Mouse (Mus musculus): ENCODE data around the gene Gm10563. TPM values are rescaled to one million over a fixed set of nuclear protein-coding genes. Genes with fewer than 3 reads are reported as not detected.

The Gm10563 gene
- total and polyA plus RNA-seq, 2 experiments from 2014 or later = not detected

- H3K4me2 ChIP-seq (ENCODE audit: low read depth, low read length) = no peak overlapping the region
- H3K27ac ChIP-seq = no peak overlapping the region
- no peaks in the 10 kb centered on the region for H3K27me3 ChIP-seq (ENCODE audit: insufficient read depth, low read length)
- no peak overlapping the region for H3K9ac ChIP-seq (replicated peaks; ENCODE audit: low read length)
- no peaks in the 10 kb centered on the region for H3K9me3 ChIP-seq (ENCODE audit: low read length)
- ATAC-seq (no peak), DNase-seq (ENCODE audit: low spot score) (no peak)
- no peak for TF ChIP-seq CTCF (IDR thresholded peaks at IDR 0.05; ENCODE audit: low read depth)
- H3K4me1 ChIP-seq (ENCODE audit: insufficient read depth, low read length) = no peaks in the 10 kb centered on the region
- no peak overlapping the region for H3K4me3 ChIP-seq (ENCODE audit: low read length)
- H3K36me3 ChIP-seq (ENCODE audit: insufficient read depth, low read length) = peaks cover 79% of the 10 kb centered on the region
Measured at GRCm38 (mm10) chr4:155635766-155636499, 9.3 kb downstream of the Gm10563 start.

GRCm38 (mm10) chr4:155630267-155630666, 14.9 kb downstream of the Gm10563 start:
- no peak overlapping the region for H3K9ac ChIP-seq (replicated peaks; ENCODE audit: low read length)
- WGBS = 87% methylated on average over 6 of the region's 6 CpGs
- H3K4me1 ChIP-seq (ENCODE audit: insufficient read depth, low read length) = no peaks in the 10 kb centered on the region
- no peak overlapping the region for H3K27ac ChIP-seq
- no peak for TF ChIP-seq CTCF (IDR thresholded peaks at IDR 0.05; ENCODE audit: low read depth)
- H3K36me3 ChIP-seq (ENCODE audit: insufficient read depth, low read length) = peaks cover 49% of the 10 kb centered on the region
- no peaks in the 10 kb centered on the region for H3K27me3 ChIP-seq (ENCODE audit: insufficient read depth, low read length)
- H3K4me2 ChIP-seq (ENCODE audit: low read depth, low read length) = no peak overlapping the region
- no peak for ATAC-seq
- no peaks in the 10 kb centered on the region for H3K9me3 ChIP-seq (ENCODE audit: low read length)
- no peak overlapping the region for H3K4me3 ChIP-seq (ENCODE audit: low read length)
- no peak for DNase-seq (ENCODE audit: low spot score)

- WGBS = under 1% methylated on average over 84 of the region's 84 CpGs
- H3K9me3 ChIP-seq (ENCODE audit: low read length) = no peaks in the 10 kb centered on the region
- H3K27me3 ChIP-seq (ENCODE audit: insufficient read depth, low read length) = no peaks in the 10 kb centered on the region
- peak within 1 kb of the TSS; percentile 69 for H3K27ac ChIP-seq
- H3K36me3 ChIP-seq (ENCODE audit: insufficient read depth, low read length) = peaks cover 20% of the 10 kb centered on the region; the same call in 1 of the 2 replicates
- H3K4me2 ChIP-seq (ENCODE audit: low read depth, low read length) = peak within 1 kb of the TSS; percentile 85
- peak within 1 kb of the TSS; percentile 99 for H3K4me3 ChIP-seq (ENCODE audit: low read length)
- H3K4me1 ChIP-seq (ENCODE audit: insufficient read depth, low read length) = no peaks in the 10 kb centered on the region; the same call in 1 of the 2 replicates
- ATAC-seq (peak; percentile 100), DNase-seq (ENCODE audit: low spot score) (peak; percentile 100)
- no peak for TF ChIP-seq CTCF (IDR thresholded peaks at IDR 0.05; ENCODE audit: low read depth)
- H3K9ac ChIP-seq (replicated peaks; ENCODE audit: low read length) = peak within 1 kb of the TSS; percentile 82
Measured at GRCm38 (mm10) chr4:155624338-155625291, 20.6 kb downstream of the Gm10563 start, which contains the start of gene Cdk11b. TSS of gene Cdk11b (plus strand) at chr4:155624854.

GRCm38 (mm10) chr4:155618321-155618720, 26.9 kb downstream of the Gm10563 start:
- DNase-seq (ENCODE audit: low spot score) = no peak
- no peak for TF ChIP-seq CTCF (IDR thresholded peaks at IDR 0.05; ENCODE audit: low read depth)
- H3K36me3 ChIP-seq (ENCODE audit: insufficient read depth, low read length) = peaks cover 64% of the 10 kb centered on the region
- ATAC-seq = no peak
- no peak overlapping the region for H3K4me2 ChIP-seq (ENCODE audit: low read depth, low read length)
- no peak overlapping the region for H3K9ac ChIP-seq (replicated peaks; ENCODE audit: low read length)
- H3K27me3 ChIP-seq (ENCODE audit: insufficient read depth, low read length) = no peaks in the 10 kb centered on the region
- H3K27ac ChIP-seq = no peak overlapping the region
- no peak overlapping the region for H3K4me3 ChIP-seq (ENCODE audit: low read length)
- no peaks in the 10 kb centered on the region for H3K4me1 ChIP-seq (ENCODE audit: insufficient read depth, low read length)
- 92% methylated on average over 5 of the region's 5 CpGs for WGBS
- no peaks in the 10 kb centered on the region for H3K9me3 ChIP-seq (ENCODE audit: low read length)

- no peaks in the 10 kb centered on the region for H3K4me1 ChIP-seq (ENCODE audit: insufficient read depth, low read length)
- no peak overlapping the region for H3K4me3 ChIP-seq (ENCODE audit: low read length)
- no peak overlapping the region for H3K4me2 ChIP-seq (ENCODE audit: low read depth, low read length)
- H3K27me3 ChIP-seq (ENCODE audit: insufficient read depth, low read length) = no peaks in the 10 kb centered on the region
- 96% methylated on average over 3 of the region's 3 CpGs for WGBS
- H3K9me3 ChIP-seq (ENCODE audit: low read length) = no peaks in the 10 kb centered on the region
- DNase-seq (ENCODE audit: low spot score) = no peak
- ATAC-seq = no peak
- no peak overlapping the region for H3K9ac ChIP-seq (replicated peaks; ENCODE audit: low read length)
- H3K36me3 ChIP-seq (ENCODE audit: insufficient read depth, low read length) = peaks cover 64% of the 10 kb centered on the region
- TF ChIP-seq CTCF (IDR thresholded peaks at IDR 0.05; ENCODE audit: low read depth) = no peak
- H3K27ac ChIP-seq = no peak overlapping the region
Measured at GRCm38 (mm10) chr4:155613264-155613663, 31.9 kb downstream of the Gm10563 start.

GRCm38 (mm10) chr4:155611860-155612259, 33.3 kb downstream of the Gm10563 start:
- no peak overlapping the region for H3K9ac ChIP-seq (replicated peaks; ENCODE audit: low read length)
- H3K27ac ChIP-seq = no peak overlapping the region

More at GRCm38 (mm10) chr4:155611860-155612259, 33.3 kb downstream of the Gm10563 start:
- ATAC-seq (no peak), DNase-seq (ENCODE audit: low spot score) (no peak)
- H3K36me3 ChIP-seq (ENCODE audit: insufficient read depth, low read length) = peaks cover 51% of the 10 kb centered on the region
- no peak for TF ChIP-seq CTCF (IDR thresholded peaks at IDR 0.05; ENCODE audit: low read depth)
- 90% methylated on average over 3 of the region's 3 CpGs for WGBS
- H3K4me3 ChIP-seq (ENCODE audit: low read length) = no peak overlapping the region
- no peaks in the 10 kb centered on the region for H3K4me1 ChIP-seq (ENCODE audit: insufficient read depth, low read length)
- H3K9me3 ChIP-seq (ENCODE audit: low read length) = no peaks in the 10 kb centered on the region
- H3K4me2 ChIP-seq (ENCODE audit: low read depth, low read length) = no peak overlapping the region
- H3K27me3 ChIP-seq (ENCODE audit: insufficient read depth, low read length) = no peaks in the 10 kb centered on the region

All from hindbrain, postnatal 0 days (tissue).